Mouse (Mus musculus) MEL (cell line): ENCODE data around the gene Dapp1.

ENCODE experiments used
- CHD1 ChIP-seq: IDR thresholded peaks from 2 replicates; pipeline ENCODE4 v1.6.1; 2012; ENCODE audit warnings: low read depth, mild to moderate bottlenecking, inconsistent platforms, low read length, improper control_type of control experiment
- CTCF ChIP-seq, 3 experiments: IDR thresholded peaks in 2 of 3; conservative IDR thresholded peaks in 1 of 3; 2 replicates each; pipeline ENCODE4 v1.5.1; 2011 to 2012; ENCODE audit warnings: low read length in 3 of 3, low read depth in 2 of 3, mild to moderate bottlenecking in 2 of 3, improper control_type of control experiment in 1 of 3, inconsistent platforms in 1 of 3, mixed read lengths in 1 of 3, moderate library complexity in 1 of 3; ENCODE audit not compliant: control insufficient read depth in 1 of 3, insufficient read depth in 1 of 3, poor library complexity in 1 of 3, severe bottlenecking in 1 of 3
- EP300 ChIP-seq, 2 experiments: IDR thresholded peaks; 2 replicates each; pipeline ENCODE4 v1.6.1; 2011; ENCODE audit warnings: improper control_type of control experiment in 2 of 2, low read length in 2 of 2, low read depth in 1 of 2, mild to moderate bottlenecking in 1 of 2
- GATA1 ChIP-seq: IDR thresholded peaks from 2 replicates; pipeline ENCODE4 v1.6.1; 2011; ENCODE audit warnings: low read depth, low read length, improper control_type of control experiment
- KAT2A ChIP-seq: conservative IDR thresholded peaks from 2 replicates; pipeline ENCODE4 v1.6.1; 2012; ENCODE audit warnings: low read depth, low read length, improper control_type of control experiment, inconsistent platforms
- MAX ChIP-seq: IDR thresholded peaks from 2 replicates; pipeline ENCODE4 v1.6.1; 2011; ENCODE audit warnings: low read length, improper control_type of control experiment
- MEF2A ChIP-seq: IDR thresholded peaks from 2 replicates; pipeline ENCODE4 v1.6.1; 2014; ENCODE audit warnings: low read depth, mild to moderate bottlenecking, inconsistent platforms, low read length, improper control_type of control experiment; ENCODE audit not compliant: poor library complexity, insufficient replicate concordance, severe bottlenecking; ENCODE audit errors: extremely low read depth
- POLR2AphosphoS2 ChIP-seq: IDR thresholded peaks from 2 replicates; pipeline ENCODE4 v1.6.1; 2011; ENCODE audit warnings: low read length, improper control_type of control experiment
- SIN3A ChIP-seq: IDR thresholded peaks from 2 replicates; pipeline ENCODE4 v1.6.1; 2012; ENCODE audit warnings: low read length, improper control_type of control experiment, inconsistent platforms
- SMC3 ChIP-seq: IDR thresholded peaks from 2 replicates; pipeline ENCODE4 v1.6.1; 2011; ENCODE audit warnings: low read depth, low read length, improper control_type of control experiment
- TCF12 ChIP-seq: IDR thresholded peaks from 2 replicates; pipeline ENCODE4 v1.6.1; 2014; ENCODE audit warnings: low read depth, mild to moderate bottlenecking, inconsistent platforms, low read length, improper control_type of control experiment, moderate library complexity
- ZNF384 ChIP-seq: IDR thresholded peaks from 2 replicates; pipeline ENCODE4 v1.6.1; 2012; ENCODE audit warnings: low read depth, mild to moderate bottlenecking, inconsistent platforms, low read length, improper control_type of control experiment

DNA sequence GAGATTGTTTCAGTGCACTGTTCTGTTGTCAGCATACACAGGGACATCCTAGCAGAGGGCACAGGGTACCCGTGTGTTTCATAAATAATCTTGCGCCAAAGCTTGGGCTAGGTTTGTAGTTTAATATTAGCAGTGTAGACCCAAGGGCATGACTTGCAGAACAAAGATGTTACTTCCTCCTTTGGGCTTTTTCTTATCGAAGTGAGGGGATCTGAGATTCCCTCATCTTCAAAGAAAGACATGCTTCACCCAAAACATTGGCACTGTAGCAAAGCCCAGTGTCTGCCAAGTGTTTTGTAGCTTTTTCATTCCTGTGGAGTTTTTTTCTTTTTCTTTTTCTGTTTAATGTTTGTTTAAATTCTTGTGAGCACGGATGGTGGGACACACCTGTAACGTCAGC is 83.7 kb downstream of the Dapp1 start:
- TF ChIP-seq CTCF (IDR thresholded peaks at IDR 0.05 in 2 of 3, conservative IDR thresholded peaks at IDR 0.05 in 1 of 3; ENCODE audit: control insufficient read depth in 1 of 3, insufficient read depth in 1 of 3, low read depth in 2 of 3, low read length in 3 of 3, poor library complexity in 1 of 3, severe bottlenecking in 1 of 3) (no peak), TCF12 (no peak), EP300 (IDR thresholded peaks at IDR 0.05; ENCODE audit: low read depth in 1 of 2, low read length in 2 of 2) (peak; percentile 18 to 46; a peak in 1 of 4 replicates), GATA1 (peak; percentile 83), KAT2A (no peak), SMC3 (no peak), MAX (no peak), SIN3A (peak; percentile 54), POLR2AphosphoS2 (no peak), ZNF384 (no peak), CHD1 (no peak), MEF2A (no peak)
